Mouse (Mus musculus) CD4-positive helper T cell, adult 2 months (primary cell): ENCODE data around the gene Tnrc6c.

ENCODE experiments used
- DNase-seq: peaks from one replicate; pipeline ENCODE4 v3.0.0-alpha.2; 2012; ENCODE audit warnings: low read depth, missing footprints, low spot score

Tnrc6c gene

DNA sequence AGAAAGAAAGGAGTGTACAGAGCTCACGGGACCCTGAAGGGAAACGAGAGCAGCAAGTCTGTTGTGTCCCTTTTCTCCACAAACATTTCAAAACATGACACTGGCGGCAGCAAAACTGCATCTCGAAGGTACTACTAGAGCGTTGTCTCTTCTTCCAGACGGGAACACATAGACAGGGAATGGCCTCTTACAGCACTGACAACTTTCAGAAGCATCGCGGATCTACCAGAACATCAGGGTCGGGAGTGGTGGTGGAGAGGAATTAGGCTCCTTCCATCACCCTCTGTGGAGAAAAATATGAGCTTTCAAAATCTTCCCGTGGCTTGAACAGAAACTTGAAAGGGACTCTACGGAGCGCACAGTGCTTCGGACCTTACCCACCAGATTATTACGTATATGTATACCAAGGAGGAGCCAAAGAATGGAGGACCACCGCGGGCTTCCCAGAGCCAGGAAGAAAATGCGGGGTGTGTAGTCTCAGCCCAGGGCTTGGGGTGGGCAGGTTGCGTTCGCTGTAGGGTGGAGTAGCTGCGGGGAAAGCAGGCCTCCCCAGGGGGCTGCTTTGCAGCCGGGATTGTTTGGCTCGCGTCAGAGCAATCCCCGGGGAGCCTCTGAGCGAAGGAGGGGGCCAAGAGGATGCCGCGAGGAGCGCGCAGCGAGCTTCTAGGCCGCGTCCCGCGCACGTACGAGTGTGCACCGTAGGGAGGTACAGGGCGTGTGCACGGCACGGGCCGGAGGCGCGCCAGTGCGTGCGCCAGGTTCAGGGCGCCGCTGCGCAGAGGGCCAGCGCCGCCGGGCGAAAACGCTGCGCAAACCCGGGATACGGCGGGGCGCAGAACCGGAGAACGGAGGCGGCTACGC is at the start of gene Tnrc6c:
Tnrc6c (plus strand) TSS at position 799 of the 861 bp plus-strand sequence.
- DNase-seq: peak; percentile 91

DNA sequence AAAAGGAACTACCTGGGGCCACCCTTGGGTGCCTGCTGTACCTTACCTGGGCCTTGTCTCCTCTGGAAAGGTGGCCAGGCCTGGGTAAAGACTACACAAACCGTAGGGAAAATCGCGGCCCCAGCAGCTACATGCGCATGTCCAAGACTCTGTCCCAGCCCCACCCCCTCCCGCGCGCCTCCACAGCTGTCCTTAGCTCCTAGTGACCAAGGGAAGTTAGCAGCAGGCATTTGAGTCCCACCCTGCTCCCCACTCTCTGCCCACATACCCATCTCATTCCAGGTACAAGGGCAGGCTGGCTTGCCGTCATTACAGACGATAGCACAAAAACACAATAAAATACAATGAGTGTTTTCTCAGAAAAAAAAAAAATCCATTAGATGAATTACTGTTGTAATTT is 48.0 kb upstream of the Tnrc6c start:
- DNase-seq: no peak

GRCm38 (mm10) chr11:117606605-117607203 is 47.4 kb upstream of the Tnrc6c start:
- DNase-seq: no peak

DNA sequence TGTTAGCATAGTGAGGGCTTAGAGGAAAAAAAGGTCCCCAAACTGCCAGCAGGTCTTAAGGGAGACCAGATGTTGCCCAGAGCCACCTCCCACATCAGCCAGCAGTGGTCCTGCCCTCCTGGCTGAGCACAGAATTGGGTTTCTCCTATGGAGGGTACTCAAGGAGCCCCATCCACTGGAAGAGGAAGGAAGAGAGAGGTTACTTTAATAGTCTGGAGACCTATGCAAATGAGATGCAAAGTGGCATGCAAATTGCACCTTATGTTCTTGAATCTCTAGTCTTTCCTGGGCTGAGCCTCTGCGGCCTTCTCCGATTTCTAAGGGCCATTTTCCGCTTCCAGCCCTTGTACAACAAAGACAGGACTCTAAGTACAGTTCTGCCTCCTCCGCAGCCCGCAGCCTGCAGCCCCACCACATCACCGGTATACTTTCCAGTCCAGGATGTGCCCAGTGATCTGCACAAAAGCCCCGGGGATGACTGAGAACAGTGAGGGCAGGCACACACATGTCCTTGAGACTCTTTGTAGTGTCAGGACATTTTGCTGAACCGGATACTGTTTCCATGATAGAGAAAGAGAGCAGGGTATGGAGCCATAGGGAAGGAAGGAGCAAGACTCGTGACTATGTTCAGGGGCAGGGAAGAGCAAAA is 45.8 kb upstream of the Tnrc6c start:
- DNase-seq: no peak

GRCm38 (mm10) chr11:117608976-117609375 is 45.1 kb upstream of the Tnrc6c start:
- DNase-seq: no peak

DNA sequence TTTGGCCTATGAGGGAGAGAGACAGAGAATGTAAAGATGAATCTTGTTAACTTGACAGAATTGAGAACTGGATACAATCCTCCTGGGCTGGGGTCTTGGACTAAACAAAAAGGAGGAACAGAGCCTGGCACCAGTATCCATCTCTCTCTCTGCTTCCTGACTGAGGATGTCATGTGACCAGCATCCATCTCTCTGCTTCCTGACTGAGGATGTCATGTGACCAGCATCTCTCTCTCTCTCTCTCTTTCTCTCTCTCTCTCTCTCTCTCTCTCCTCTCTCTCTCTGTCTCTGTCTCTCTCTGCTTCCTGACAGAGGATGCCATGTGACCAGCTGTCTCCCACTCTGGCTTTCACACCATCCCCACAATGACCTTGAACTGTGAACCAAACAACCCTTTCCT is 43.5 kb upstream of the Tnrc6c start:
- DNase-seq: no peak

- peak; percentile 81 for DNase-seq
These were observed 43.0 kb upstream of the Tnrc6c start for GRCm38 (mm10) chr11:117611068-117611467.

DNA sequence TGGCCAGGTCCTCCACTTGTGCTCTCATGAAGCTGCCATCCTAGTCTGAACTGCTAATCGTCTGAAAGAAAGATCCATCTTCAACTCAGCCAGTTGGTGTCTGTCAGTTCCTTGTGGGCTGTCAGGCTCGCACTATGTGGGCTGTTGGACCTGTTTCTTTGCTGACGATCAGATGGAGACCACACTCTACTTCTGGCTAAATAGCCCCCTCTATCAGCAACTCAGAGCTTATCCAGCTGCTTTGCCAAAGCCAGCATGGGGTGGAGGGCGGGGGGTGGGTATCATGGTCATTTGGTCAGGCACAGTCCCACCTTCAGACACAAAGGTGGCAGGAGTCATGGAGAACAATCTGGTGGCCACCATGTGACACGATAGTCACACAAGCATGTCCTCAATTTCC is 42.2 kb upstream of the Tnrc6c start:
- DNase-seq: no peak

DNA sequence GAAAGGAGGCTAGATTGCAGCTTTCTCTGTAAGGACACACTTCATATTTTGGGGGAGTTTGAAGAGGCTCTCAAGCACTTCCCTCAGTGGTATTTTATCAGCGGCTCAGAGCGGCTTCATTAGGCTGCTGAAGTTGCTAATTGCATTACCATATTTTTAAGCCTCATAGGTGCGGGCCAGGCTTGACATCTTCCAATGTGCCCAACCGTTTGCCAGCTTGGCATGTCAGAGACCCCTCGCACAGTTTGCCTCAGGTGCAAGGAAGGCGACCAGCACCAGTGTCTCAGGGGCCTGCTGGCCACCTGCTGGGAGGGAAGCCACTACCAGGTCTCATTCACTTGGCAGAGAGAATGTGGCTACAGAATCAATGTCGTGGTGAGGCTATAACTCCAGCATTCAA is 41.2 kb upstream of the Tnrc6c start:
- DNase-seq: no peak

DNA sequence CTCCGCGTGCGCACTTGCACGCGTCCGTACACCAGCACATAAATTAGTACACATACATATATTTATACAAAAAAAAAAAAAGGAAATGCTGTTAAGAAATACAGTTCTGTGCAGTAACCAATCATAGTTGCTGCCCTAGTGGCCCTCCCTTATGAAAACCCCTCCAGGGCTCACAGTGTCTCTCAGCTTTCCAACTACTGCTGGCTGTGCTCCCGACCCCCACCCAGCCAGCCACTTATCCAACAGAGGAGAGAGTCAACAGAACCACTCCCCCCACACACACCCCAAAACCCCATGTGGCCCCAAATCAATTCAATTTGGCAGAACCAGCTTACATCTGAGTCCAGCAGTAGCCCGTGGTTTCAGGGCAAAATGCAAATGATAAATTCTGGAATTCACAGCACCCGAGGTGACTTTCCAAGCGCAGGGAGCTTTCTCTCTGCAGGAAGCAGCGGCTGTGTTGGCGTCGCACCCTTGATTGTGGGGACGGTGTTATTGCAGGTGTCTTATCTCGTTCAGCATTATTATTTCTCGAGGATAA is 36.7 kb upstream of the Tnrc6c start:
- DNase-seq: no peak

- no peak for DNase-seq
These were observed 35.9 kb upstream of the Tnrc6c start for GRCm38 (mm10) chr11:117618214-117618613.

DNA sequence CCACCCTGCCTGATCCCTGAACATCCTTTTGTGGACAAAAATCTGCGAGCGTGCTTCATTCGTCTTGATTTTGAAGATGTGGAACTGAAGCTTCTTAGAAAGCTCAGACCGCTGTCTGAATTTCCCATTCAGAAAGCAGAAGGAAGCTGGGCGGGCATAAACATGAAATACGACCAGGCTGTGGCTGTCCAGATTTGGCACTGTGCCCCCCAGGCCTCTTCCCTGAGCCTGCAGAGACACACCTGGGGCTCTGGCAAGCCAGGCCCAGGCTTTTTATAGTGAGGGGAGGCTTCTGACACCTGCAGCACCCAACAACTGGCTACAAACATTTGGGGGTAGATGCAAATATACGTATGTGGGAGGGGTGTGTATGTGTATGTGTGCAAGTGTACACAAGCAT is 35.3 kb upstream of the Tnrc6c start:
- DNase-seq: no peak

DNA sequence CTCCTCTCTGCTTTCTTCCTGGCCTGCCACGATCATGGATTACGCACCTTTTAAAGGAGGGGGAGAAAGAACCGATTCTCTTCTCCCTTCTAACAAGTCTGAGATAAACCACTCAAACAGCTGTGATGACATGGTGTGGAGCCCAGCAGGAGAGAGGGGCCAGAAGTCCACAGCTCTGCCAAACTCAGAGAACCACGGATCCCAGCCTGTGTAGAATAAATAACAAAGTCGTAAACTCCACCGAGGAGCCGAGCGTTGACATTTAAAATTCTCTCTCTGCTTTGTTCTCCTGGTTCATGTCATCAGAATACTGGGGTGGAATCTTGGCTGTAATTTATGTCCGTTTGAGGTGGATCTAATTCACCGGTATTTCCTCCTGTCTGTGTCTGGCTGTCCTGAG is 34.5 kb upstream of the Tnrc6c start:
- no peak for DNase-seq

GRCm38 (mm10) chr11:117625196-117625595 is 28.9 kb upstream of the Tnrc6c start:
- no peak for DNase-seq

DNA sequence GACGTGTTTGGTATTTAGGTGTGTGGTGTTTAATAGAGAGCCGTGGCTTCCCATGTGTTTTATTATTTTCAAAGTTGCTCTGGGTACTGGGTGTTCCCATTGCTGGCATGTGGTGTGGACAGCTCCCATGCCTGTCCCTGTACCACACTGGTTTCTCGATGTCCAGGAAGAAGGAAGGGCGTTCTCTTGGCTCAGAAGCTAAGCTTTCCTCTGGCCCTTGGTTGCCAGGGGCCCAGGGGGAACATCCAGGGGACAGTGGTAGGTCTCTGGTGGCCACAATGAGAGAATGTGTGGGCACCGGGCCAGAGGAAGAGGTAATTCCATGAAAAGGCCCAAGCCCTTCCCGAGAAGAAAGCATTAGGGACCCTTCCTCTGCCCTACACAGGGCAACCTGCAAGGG is 27.5 kb upstream of the Tnrc6c start:
- no peak for DNase-seq

DNA sequence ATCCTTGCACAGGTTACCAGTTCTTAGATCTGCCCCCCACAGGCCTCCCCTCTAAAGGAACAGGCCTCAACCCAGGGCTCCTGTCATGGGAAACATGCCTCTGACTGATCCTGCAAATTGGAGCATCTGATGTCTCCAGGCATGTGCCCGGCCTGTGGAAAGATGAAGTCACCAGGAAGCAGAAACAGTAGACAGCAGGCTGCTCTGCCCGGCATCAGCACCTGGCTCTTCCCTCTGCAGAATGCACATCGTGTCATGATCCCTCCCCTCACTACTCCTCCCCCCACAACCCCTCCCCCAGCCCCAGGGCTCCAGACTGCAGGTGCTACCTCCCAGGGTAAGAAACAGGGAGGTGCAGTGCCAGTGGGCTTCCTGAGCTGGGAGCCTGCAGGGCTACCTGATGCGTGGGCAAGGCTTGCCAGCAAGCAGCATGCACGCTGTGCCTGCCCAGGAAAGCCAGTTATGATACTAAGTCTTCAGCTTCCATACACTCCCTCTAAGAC is 27.0 kb upstream of the Tnrc6c start:
- no peak for DNase-seq

DNA sequence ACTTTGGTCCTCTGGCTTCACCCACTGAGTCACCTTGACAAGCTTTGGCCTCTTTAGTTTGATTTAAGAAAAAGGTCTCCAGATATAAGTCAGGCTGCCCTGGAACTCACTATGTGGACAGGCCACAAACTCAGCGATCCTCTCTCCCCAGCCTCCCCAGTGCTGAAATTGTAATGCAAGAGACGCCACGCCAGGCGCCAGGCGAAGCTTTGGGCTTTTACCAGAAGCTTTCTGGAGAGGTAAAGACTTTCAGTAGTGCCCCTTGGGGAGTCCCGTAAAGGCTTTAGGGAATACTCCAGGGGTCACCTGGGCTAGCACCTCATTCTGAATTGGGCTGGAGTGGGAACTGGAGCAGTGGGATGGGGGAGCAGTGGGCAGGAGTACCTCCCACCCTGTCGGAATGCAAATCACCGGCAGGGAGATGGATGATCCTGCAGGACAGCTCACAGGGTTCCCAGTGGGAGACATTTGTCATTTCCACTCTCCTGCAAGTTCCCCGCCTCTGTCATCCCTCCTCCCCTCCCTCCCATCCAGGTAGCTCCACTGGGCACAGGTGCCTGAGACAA is 26.3 kb upstream of the Tnrc6c start:
- DNase-seq: no peak

- no peak for DNase-seq
These were observed 25.7 kb upstream of the Tnrc6c start for GRCm38 (mm10) chr11:117628312-117628779.

- DNase-seq: no peak
These were observed 24.2 kb upstream of the Tnrc6c start for GRCm38 (mm10) chr11:117629865-117630264.

- no peak for DNase-seq
These were observed 23.1 kb upstream of the Tnrc6c start for GRCm38 (mm10) chr11:117630868-117631565.

GRCm38 (mm10) chr11:117633310-117633709 is 20.8 kb upstream of the Tnrc6c start:
- DNase-seq: no peak
